Mouse (Mus musculus) layer of hippocampus, postnatal 36 days (tissue): ENCODE measurements around the gene Ywhab. TPM values are rescaled to one million over a fixed set of nuclear protein-coding genes. Genes with fewer than 3 reads are reported as not detected.

Experiments used
- DNase-seq, 2 experiments: peaks; one replicate each; pipeline ENCODE4 v3.0.0; 2022
- total RNA-seq, 2 experiments: library from RNA; stranded (reverse); gene quantifications; 2 replicates each; pipeline ENCODE4 v1.2.3; 2021

The Ywhab gene
- total RNA-seq, 2 experiments from 2014 or later, result 531 to 565 TPM

GRCm38 (mm10) chr2:164009227-164009626 is 14.5 kb downstream of the Ywhab start:
- no peak for DNase-seq

GRCm38 (mm10) chr2:164010496-164010895 is 15.7 kb downstream of the Ywhab start:
- DNase-seq, result no peak

GRCm38 (mm10) chr2:164010944-164011343 is 16.2 kb downstream of the Ywhab start:
- no peak for DNase-seq

- DNase-seq, result no peak
These were observed 20.5 kb downstream of the Ywhab start for GRCm38 (mm10) chr2:164015304-164015703.

GRCm38 (mm10) chr2:164018910-164019309 is 24.1 kb downstream of the Ywhab start:
- DNase-seq, result no peak

- DNase-seq, result no peak
These were observed 25.2 kb downstream of the Ywhab start for GRCm38 (mm10) chr2:164019943-164020342.

- no peak for DNase-seq
These were observed 27.3 kb downstream of the Ywhab start for GRCm38 (mm10) chr2:164022104-164022503.

GRCm38 (mm10) chr2:164025150-164025549 is 30.4 kb downstream of the Ywhab start, which contains the start of gene Pabpc1l:
Gene Pabpc1l, plus strand, starts transcription at chr2:164025450.
- DNase-seq, result no peak

- DNase-seq, result no peak
These were observed 36.4 kb downstream of the Ywhab start for GRCm38 (mm10) chr2:164031147-164031546.

GRCm38 (mm10) chr2:164032973-164033372 is 38.2 kb downstream of the Ywhab start:
- DNase-seq, result no peak

- DNase-seq, result no peak
These were observed 41.8 kb downstream of the Ywhab start for GRCm38 (mm10) chr2:164036520-164037019.

GRCm38 (mm10) chr2:164038407-164039028 is 43.8 kb downstream of the Ywhab start:
- DNase-seq, result no peak

- no peak for DNase-seq
These were observed 46.2 kb downstream of the Ywhab start for GRCm38 (mm10) chr2:164040949-164041348.

- no peak for DNase-seq
These were observed 46.8 kb downstream of the Ywhab start for GRCm38 (mm10) chr2:164041523-164041922.

GRCm38 (mm10) chr2:164047197-164047690 is 52.5 kb downstream of the Ywhab start:
- DNase-seq, result no peak

GRCm38 (mm10) chr2:164053767-164054166 is 59.0 kb downstream of the Ywhab start:
- DNase-seq, result no peak

GRCm38 (mm10) chr2:164054671-164055070 is 59.9 kb downstream of the Ywhab start:
- DNase-seq, result no peak

GRCm38 (mm10) chr2:164059634-164060235 is 65.0 kb downstream of the Ywhab start:
- DNase-seq, result no peak

Other genes with a start within 250 kb of the Ywhab start
- gene Ada, start 244.7 kb upstream of the Ywhab start, total RNA-seq, result 1 to 10 TPM; 1.1 to 1.2 TPM
- gene Ccn5, start 174.1 kb upstream of the Ywhab start, total RNA-seq, result under 1 TPM in 1 of 2 experiments, not detected in 1; 0.35 TPM
- not detected for gene Kcnk15, start 141.3 kb upstream of the Ywhab start, total RNA-seq
- gene Rims4, start 76.3 kb upstream of the Ywhab start, total RNA-seq, result 10 to 100 TPM; 45.5 to 47.5 TPM
- under 1 TPM in 1 of 2 experiments, not detected in 1; 0.37 TPM for gene Pabpc1l, start 30.5 kb downstream of the Ywhab start, total RNA-seq
- 10 to 100 TPM; 50.4 to 51.2 TPM for gene Stk4, start 75.4 kb downstream of the Ywhab start, total RNA-seq
- 100 to 1,000 TPM in 1 of 2 experiments, 10 to 100 TPM in 1; 99.4 to 114 TPM for gene Tomm34, start 76.2 kb downstream of the Ywhab start, total RNA-seq
- gene Kcns1, start 176.2 kb downstream of the Ywhab start, total RNA-seq, result 1 to 10 TPM; 4.0 to 4.2 TPM
- gene Wfdc5, start 187.8 kb downstream of the Ywhab start, total RNA-seq, result not detected
- gene Wfdc12, start 195.6 kb downstream of the Ywhab start, total RNA-seq, result not detected
- gene Wfdc15a, start 205.2 kb downstream of the Ywhab start, total RNA-seq, result not detected
- not detected for gene Wfdc15b, start 226.7 kb downstream of the Ywhab start, total RNA-seq
- not detected for gene Svs2, start 243.5 kb downstream of the Ywhab start, total RNA-seq